Mouse (Mus musculus) forelimb bud, embryonic 11.5 days (tissue): ENCODE measurements at regions not wholly inside any gene's neighbourhood (a gene's known extent, or its start where the extent isn't known, plus 50 kb on each side); places are given as distances from the start of the nearest gene placed in this dataset.

Experiments used
- DNase-seq: peaks from one replicate; pipeline ENCODE4 v3.0.0-alpha.2; 2012; ENCODE audit warnings: low read depth, low spot score

DNA sequence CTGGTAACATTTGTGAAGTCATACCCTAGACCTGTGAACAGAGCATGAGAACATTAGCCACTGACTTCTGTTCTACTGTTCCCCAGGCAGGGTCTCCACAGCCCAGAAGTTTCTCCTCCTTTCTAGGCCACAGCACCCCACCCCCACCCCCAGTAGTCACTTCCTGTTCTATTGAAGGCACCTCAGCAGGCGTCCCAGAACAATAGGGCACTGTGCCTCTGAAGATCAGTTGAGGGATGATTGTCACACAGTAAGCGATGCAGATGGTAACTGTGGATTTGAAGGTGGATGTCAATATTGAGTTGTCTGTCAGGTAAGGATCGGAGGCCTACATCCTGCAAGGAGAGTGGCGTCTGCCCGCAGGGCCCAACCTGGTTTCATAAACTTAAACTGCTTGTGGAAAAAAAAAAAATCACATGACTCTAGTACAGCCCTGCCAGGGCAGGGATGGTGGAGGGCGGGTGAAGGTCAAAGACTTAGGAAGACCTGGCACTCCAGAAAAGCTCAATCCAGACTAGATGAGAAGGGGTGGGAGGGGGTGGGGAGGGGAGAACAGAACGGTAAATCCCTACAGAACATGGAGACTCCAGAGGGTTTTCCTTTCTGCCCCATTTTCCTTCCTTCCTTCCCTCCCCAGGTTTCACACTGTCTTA, 103.1 kb upstream of the Rybp start:
- DNase-seq, result no peak

DNA sequence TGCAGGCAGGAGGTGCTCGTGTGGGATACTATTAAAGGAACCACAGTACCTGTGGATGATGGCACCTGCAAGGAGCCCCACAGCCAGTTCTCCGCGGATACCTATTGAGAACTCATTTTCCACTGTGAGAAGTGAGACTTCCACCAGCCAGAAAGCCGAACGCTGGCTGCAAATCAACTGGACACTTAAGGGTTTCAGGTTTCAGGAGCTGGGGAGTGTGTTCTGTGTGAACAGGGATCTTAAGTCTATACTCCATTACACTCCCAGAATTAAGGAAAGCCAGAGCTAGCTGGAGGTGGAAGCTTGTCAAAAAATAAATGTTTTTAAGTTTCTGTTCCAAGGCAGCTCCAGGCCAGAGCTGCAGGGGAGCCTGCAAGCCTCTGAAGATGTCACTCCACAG, 99.8 kb upstream of the Rybp start:
- DNase-seq, result no peak

DNA sequence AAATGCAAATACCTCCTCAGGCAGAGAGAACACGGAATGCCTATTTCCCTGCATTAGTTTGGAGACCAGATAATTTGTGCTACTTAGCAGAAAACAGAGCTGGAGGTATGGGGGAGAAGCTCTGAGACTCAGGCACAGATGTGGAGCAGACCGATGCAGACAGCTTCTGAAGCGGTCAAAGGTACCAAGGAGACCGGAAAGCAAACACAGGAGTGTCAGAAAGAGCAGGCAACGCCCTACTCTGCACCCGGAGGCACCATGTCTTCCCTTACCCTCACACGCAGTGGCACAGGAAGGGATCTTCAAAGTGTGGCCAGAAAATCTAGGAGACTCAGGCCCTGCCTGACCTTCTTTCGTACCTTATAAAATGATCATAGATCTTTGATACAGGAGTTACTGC, 98.4 kb upstream of the Rybp start:
- DNase-seq, result no peak

DNA sequence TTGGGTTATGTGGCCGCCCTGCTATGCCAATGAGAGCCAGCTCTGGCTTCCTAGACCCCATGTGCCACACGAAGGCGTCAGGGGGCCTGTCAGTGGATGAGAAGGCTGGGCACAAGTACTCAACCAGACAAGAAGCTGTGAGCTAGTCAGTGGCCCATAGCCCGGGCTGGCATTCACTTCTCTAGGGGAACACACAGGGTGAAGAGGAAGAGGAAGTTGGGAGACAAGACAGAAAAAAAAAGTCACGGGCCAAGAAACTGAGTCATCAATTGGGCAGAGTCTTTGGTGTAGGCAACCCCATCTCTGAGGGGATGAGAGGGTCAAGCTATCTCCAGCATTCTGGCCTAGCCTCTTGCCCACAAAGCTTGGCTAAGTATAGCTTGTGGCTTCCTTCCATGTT, 93.8 kb upstream of the Rybp start:
- no peak for DNase-seq

DNA sequence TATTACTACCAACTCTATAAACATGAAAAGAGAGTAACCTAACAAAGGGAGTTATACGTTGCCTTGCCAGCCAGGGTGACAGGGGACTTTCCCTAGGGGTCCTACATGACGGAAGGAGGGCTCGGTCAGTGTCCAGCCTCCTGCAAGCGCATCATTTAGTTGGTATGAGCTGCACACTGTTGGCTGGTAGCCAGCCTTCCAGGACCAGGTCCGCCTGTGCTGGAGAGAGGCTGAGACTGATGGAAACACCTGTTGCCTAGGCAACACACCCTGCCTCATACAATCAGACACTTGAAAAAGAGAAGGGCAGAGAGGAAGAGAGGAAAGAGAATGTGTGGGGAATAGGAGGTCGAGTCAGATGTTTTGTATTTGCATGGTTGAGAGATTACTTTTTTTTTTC, 93.3 kb upstream of the Rybp start:
- DNase-seq, result peak; percentile 64

DNA sequence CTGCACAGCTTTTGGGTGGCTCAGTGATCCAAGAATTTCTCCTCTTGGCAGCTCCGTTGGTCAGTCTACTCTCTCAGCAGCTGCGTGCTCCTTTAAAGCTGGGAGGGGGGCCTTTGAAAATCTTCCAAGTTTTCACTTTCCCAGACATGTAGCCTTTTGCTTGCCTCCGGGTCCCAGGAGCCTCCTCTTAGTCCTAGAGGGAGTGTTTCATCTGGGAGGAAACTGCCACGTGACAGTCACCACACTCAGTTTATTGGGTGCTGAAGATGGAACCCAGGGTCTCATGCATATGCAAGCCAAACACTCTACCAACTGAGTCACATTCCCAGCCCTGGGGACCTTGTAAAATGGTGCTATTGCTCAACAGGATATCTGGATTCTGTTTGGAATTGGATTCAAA, 92.5 kb upstream of the Rybp start:
- DNase-seq, result peak; percentile 57

DNA sequence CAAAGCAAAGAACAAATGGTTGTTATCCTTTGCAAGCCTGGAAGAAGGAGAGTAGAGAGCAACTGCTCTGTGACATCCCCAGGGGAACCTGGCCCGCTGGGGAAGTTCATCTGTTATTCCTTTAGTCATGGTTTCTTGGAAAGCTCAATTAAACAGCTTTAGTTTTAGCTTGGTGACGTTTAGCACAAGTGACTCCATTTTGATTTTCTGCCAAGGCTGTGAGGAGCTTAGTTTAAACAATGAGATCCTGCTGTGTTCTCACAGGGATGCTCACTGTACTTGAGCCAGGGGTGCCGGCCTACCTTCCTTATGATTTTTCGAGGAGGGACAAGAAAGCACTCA, 91.2 kb upstream of the Rybp start:
- no peak for DNase-seq

DNA sequence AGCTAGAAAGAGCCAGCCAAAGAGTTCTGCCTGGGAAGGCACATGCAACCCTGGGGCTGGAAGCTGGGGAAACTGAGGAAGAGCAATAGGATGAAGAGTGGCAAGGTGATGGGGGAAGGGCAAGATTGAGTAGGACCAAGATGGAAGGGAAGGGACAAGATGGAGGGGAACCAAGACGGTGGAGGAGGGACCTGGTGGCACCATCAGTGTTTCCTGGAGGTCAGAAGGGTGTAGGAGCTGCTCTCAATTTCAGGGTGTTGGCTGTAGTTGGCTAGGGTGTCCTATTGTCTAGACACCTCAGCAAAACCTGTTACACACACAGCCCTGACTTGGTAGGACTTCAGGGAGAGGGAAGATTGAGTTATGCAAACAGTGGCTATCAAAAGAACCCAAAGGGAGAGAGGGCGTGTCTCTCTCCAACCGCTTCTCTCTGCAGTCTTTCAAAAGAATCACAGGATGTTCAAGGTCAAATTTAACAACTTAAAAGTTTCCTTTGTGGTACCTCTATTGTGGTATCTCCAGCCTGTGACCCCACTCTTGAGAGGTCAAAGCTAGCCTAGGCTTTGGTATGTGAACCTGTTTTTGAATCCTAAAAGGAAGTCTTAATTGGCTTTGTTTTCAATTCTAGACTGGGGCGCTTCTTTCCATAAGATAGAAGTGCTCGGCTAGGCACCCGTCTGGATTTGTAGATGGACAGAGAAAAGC, 90.7 kb upstream of the Rybp start:
- no peak for DNase-seq

DNA sequence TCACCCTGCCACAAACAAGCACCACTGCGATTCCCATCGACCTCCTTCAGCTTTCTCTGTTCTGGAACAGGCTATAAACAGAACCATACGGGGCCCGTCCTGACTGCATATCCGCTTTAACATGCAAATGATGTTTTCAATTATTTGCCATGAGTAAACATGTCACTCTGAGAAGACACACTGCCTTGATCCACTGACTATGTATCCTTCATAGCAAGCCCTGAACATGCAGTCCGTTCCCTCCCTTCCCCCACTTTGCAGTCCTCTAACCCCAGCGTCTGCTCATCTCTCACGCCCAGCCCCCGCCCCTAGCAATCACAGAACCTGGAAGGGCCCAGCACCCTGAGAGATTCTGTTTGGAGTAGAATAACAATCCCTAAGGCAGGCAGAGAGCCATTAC, 89.4 kb upstream of the Rybp start:
- no peak for DNase-seq

DNA sequence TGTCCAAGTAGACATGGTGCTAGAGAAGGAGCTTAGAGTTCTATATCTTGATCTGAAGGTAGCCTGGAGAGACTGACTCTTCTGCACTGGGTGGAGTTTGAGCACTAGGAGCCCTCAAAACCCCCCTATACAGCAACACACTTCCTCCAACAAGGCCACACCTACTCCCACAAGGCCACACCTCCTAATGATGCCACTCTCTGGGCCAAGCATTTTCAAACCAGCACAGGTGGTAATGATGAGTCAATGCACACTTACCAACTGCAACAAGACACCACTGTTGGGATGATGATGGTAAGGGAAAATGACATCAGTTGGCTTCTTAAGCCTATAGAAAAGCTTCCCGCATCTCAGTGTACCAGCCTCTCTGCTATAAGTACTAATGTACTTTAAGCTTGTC, 83.5 kb upstream of the Rybp start:
- no peak for DNase-seq

DNA sequence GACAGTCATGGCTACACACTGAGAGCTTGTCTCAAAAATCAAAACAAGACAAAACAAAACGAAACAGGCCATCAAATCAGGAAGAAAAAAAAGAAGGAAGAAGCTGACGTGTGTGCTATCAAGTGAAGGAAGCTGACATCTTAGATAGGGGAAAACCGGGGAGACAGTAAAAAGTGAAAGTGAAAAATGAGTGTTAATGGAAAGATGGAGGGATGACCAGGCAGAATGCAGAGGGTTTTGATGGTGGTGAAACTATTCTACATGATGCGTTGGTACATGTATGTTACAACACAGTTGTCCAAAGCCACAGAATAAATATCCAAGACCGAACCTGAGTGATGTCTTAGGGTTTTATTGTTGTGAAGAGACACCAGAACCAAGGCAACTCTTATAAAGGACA, 83.1 kb upstream of the Rybp start:
- DNase-seq, result no peak

DNA sequence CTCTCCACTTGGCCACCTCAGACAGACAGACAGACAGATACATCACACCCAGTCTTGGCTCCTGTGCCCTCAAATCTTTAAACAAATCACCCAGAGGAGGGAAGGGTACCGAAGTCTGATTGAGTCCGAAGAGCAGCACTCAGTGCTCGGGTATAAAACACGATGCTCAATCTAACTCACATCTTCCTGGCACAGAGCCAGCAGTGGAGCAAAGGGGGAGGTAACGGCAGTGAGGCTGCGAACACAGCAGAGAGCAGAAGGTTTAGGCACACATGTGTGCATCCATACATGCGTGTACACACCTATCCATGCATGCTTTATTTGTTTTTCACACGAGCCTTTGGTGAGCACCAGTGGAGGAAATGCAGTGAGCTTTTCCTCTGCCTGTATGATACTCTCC, 78.9 kb upstream of the Rybp start:
- no peak for DNase-seq

DNA sequence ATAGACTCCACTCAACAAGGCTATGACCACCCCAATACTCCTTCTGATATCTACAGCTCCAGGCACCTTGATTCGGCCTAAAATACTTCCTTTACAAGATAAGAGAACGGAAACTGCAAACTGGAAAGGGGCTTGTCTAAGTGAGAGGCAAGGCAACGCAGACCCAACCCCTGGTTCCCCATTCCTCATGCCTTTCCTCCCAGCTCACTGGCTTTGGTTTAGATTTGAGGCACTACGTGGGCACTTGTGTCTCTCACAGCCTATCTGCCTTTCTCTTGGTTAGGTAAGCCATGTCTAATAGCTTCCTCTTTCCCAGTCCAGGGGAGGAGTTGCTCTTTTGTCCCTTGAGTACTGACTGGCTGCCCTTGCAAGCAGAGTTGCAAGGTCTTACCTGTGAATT, 78.5 kb upstream of the Rybp start:
- DNase-seq, result no peak

DNA sequence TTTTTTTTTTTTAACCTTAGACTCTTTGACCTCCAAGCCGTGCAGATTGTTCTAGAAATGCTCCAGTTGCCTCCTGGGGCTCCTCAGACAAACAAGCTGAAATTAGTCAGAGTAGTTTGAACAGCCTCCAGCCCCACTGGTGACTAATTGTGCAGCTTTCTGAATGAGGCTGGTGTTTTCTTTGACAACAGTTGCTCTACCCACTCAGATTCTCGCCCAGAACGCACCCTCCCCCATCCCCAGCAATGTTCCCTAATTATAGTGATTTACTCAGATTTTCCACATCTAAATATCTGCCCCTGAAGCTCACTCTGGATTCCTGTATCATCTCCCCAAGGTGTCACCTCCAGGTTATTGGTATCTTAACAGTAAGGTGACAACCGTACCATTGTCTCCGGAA, 76.4 kb upstream of the Rybp start:
- DNase-seq, result no peak

DNA sequence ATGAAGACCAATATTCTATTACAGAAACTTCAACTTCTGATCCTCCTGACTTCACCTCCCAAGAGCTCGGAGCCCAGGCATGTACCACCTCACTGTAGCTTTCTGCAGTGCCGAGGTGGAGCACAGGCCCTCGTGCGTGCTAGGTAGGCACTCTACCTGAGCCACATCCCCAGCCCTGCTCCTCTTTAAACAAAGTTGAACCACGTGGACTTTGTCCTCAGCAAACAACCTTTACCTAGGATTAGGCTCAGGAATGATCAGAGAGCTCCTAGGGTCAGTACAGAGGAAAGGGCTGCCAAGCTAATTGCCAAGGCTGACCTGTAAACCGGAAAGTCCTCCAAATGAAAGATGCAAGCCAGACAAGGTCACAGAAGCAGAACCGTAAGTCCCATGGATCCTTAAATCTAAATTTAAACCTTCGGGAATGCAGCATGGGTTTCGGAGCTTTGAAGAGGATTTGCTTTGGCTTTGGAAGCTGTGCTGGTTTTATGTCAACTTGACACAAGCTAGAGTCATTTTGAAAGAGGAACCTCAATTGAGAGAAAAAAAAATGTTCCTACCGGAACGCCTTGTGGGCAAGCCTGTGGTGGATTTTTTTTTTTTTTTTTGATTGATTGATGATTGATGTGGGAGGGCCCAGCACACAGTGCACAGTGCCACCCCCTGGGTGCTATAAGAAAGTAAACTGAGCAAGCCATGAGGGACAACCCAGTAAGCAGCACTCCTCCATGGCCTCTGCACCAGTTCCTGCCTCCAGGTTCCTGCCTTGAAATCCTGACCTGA, 69.5 kb upstream of the Rybp start:
- no peak for DNase-seq

DNA sequence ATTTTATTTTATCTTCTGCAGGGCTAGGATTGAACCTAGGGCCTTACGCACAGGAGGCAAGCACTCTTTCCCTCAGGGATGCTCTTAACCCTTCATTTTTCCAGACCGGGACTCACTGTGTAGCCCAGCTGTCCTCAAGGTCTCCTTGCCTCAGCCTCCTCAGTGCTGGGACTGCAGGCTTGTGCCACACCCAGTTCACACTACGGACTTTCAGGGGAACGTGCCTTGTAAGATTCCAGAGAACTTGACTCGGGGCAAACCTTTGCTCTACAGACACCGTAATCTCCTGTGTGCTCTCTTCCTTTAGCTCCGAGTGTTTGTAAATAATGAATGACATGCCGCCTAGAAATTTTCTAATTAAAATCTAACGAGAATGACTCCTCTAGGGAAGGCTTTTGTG, 68.6 kb upstream of the Rybp start:
- DNase-seq, result no peak

DNA sequence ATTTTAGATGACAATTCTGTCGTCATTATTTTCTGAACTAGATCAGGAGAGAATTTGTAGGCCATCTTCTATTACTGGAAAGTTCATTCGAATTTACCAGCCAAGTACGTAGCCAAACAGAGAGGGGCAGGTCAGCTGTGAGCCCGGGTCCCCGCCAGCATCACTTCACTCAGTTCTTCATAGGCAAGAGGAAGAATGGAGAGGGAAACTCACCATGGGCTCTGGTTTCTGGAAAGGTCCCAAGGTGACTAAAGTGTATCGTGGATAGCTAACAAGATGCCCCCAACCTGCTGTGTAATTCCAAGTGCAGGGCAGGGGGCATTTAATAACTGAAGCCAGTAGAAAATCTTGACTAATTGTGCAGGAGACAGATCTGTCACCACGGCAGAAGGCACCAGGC, 60.2 kb upstream of the Rybp start:
- no peak for DNase-seq

DNA sequence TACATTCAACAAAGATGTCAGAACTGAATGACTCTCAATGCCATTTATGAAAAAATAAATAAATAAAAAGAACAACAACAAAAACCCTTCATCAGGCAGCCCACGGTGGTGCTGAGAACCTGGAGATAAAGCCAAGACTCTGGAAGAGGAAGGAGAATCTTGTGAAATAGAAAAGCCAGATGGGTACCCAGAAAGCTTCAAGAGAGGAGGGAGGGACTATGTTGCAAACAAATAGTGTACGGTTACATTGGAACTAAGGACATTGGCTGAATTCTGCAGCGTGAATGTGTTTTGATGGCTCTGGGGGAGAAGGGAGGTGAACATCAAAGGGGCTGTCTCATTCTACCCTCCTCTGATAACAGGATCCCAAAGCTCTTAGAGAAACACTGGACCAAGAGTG, 57.8 kb upstream of the Rybp start:
- DNase-seq, result no peak

DNA sequence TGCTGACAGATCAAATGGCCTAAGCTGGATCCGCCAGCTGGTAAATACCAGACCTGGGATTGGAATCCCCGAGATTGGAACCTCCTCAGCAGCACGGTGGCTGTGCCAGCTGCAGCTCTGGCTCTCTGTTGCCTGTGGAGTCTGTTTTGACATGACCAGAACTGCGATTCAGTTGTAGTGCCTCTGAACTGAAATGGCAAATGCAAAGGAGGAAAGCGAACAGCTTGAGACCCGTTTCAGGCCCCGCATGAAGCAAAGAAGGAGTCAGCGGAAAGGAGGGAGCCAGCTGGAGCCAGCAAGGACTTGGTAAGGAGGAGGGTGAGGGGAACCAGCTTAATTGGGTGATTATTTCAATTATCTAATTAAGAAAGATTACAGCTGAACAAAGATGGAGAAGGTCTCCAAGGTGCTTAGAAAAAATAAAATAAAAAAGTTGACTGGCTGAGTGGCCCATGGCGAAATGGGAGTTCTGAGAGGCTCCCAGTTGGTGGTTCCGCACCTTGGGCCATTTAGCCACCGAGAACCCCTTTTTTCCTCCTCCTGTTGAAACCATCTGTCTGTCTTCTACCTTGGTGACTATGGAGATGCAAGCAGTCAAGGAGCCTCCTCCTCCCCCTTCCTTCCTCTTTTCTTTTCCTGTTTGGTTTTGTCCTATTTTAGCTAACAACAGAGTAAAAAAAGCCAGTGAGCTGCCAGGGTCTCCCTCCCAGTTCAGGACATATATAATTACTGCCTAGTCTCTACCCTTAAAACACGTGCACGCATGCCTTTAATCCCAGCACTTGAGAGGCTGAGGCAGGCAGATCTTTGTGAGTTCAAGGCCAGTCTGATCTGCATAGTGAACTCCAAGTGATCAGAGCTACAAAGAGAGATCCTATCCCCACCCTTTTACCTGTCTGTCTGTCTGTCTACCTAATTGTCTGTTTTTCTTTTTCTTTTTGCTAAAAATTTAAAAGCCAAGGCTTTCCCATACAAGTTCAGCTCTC, 54.3 kb upstream of the Rybp start:
- no peak for DNase-seq

DNA sequence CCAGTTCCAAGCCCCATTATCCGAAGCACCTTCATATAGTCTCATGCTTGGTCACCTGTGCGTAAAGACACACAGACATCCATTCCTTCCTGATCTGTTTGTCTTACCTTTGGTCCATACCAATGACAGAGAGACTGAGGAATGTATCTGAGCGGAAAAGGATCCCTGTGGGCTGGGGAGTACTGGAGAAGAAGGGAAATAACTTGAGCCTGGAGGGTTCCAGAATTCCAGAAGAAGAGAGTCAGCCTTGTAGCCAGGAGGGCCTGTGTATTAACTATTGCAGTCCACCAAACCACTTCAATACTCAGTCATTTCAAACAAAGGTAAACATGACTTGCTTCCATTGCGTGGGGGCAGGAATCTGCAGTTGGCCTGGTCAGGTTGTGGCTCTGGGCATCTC, 51.0 kb upstream of the Rybp start:
- no peak for DNase-seq
